Mouse (Mus musculus): ENCODE data around the gene Gm13305. TPM values are rescaled to one million over a fixed set of nuclear protein-coding genes. Genes with fewer than 3 reads are reported as not detected.

The Gm13305 gene
- polyA plus RNA-seq (2012; fragmentation: generic; extraction: Trizol) = under 1 TPM in 1 of 2 experiments, not detected in 1; 0.06 TPM

GRCm38 (mm10) chr4:42168503-42168902 lies at the start of gene Gm13305:
Gm13305 (minus strand) TSS chr4:42168603.

GRCm38 (mm10) chr4:42153136-42153535 lies 15.3 kb downstream of the Gm13305 start, which contains the start of gene Gm13306:
Gm13306 (plus strand) TSS chr4:42153436.

GRCm38 (mm10) chr4:42114517-42114916 lies 53.9 kb downstream of the Gm13305 start, which contains the start of gene Gm13304:
Gm13304 (plus strand) TSS chr4:42114817.

Other genes with a start within 250 kb of the Gm13305 start
- not detected for gene Gm20878, start 227.0 kb downstream of the Gm13305 start, polyA plus RNA-seq (2012; fragmentation: generic; extraction: Trizol)
- not detected for gene Fam205a4, start 202.5 kb downstream of the Gm13305 start, polyA plus RNA-seq (2012; fragmentation: generic; extraction: Trizol)
- not detected for gene Gm21093, start 133.9 kb downstream of the Gm13305 start, polyA plus RNA-seq (2012; fragmentation: generic; extraction: Trizol)
- not detected for gene Gm3893, start 77.4 kb downstream of the Gm13305 start, polyA plus RNA-seq (2012; fragmentation: generic; extraction: Trizol)
- gene Gm13304, start 53.8 kb downstream of the Gm13305 start, polyA plus RNA-seq (2012; fragmentation: generic; extraction: Trizol) = not detected
- gene Gm13306, start 15.2 kb downstream of the Gm13305 start, polyA plus RNA-seq (2012; fragmentation: generic; extraction: Trizol) = not detected
- gene Gm10600, start 72.0 kb upstream of the Gm13305 start, polyA plus RNA-seq (2012; fragmentation: generic; extraction: Trizol) = not detected
- gene Ccl21b, start 87.2 kb upstream of the Gm13305 start, polyA plus RNA-seq (2012; fragmentation: generic; extraction: Trizol) = not detected
- not detected for gene Gm21953, start 125.7 kb upstream of the Gm13305 start, polyA plus RNA-seq (2012; fragmentation: generic; extraction: Trizol)
- not detected for gene Fam205a3, start 149.7 kb upstream of the Gm13305 start, polyA plus RNA-seq (2012; fragmentation: generic; extraction: Trizol)